Mouse (Mus musculus): Measurements from ENCODE around the gene Itpk1.

The Itpk1 gene

DNA sequence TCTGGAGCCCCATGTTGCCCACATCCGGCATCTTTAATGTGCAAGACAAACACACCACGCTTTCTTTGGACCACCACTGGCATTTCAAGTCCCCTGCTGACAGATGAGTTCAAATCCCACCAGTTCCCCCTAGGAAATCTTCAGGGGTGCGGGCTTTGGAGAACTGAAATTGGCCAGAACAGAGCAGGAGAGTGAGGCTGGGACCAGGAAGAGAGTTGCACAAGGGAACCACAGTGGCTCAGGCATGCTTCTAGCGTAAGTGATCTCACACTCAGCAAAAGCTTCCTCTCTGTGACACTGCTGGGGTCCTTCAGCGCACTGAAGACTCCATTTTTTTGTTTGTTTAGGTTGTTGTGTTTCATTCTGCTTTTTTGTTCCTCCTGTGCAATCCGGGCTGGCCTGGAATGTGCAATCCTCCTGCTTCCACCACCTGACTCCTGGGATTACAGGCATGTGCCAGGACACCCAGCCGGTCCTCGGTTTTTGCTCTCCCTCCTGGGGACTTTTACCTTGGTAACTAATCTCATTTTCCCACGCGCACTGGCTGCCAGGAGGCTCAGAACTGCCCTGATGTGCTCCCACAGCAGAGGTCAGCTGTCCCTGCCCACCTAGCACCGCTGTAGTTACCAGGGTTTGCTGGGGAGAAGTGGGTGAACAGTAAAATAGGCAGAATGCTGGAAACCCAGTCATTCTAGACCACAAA is 41.2 kb downstream of the Itpk1 start:
- TF ChIP-seq GATA4 (IDR thresholded peaks at IDR 0.05; ENCODE audit: insufficient replicate concordance, low read length) = no peak

DNA sequence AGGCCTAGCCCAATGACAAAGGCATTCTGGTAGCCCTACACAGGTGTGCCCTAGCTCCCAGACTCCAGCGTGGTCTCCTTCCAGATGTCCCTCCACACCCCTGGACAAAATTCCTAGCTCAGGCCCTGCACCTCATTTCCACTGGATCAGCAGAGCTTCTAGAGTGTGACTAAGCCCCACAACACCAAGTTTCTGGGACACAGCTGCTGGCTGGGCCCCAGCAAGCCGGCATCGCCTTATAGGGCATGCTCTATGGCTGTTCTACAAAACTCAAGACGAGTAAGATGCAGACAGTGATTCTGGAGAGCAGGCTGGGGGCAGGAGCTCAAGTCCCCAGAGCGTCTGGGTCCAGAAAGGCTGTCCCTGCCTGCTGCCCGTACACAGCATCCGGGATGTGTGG is 43.0 kb downstream of the Itpk1 start:
- no peak for TF ChIP-seq GATA4 (IDR thresholded peaks at IDR 0.05; ENCODE audit: insufficient replicate concordance, low read length)

DNA sequence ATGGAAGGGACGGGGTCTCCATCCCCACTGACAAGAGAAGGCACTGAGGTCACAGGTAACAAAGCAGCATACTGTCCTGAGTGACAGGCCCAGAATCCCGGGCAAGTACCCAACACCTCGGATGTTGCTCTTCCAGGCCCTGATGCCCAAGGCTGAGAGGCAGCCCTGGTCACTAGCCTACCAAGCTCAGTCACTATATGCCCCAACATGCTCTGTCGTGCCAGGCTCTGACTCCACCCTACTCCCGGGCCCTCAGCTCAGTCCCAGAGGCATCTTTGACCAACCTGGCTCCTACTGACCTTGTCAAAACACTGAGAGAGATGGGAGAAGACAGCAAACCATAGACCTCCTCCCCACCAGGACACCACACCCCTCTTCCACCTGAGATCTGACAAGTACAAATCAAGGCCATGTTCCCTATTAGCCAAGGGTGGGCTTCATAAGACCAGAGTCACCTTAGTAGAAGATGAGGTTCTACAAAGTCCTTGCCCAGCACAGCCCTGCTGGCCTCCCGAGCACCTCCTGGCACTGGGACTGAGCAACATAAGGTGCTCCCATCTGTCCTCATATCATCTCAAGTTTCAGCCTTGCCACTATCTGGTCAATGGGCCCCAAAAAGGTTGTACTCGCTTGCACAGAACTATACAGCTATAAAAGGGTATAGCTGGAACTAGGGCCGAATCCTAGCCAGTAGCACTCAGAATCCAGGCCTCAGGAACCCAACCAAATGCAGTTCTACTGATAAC is 43.7 kb downstream of the Itpk1 start:
- no peak for TF ChIP-seq GATA4 (IDR thresholded peaks at IDR 0.05; ENCODE audit: insufficient replicate concordance, low read length)

DNA sequence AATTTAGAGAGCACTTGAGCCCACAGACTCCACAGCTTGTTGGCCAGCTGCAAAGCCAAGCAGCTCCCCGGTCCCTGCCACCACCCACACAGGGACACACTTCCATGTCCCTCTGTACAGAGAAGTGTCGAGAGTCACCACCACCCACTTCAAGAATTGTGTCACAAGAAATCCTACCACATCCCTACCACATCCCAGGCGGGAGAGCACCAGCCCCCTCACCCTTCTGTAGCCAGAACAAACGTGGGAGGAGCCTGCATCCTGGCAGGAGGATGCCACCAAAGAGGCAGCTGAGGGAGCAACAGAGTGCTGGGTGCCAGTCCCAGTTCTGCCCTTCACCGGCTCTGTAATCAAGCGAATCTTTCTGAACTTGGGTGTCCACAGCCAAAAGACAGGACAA is 51.7 kb downstream of the Itpk1 start:
- no peak for TF ChIP-seq GATA4 (IDR thresholded peaks at IDR 0.05; ENCODE audit: insufficient replicate concordance, low read length)

DNA sequence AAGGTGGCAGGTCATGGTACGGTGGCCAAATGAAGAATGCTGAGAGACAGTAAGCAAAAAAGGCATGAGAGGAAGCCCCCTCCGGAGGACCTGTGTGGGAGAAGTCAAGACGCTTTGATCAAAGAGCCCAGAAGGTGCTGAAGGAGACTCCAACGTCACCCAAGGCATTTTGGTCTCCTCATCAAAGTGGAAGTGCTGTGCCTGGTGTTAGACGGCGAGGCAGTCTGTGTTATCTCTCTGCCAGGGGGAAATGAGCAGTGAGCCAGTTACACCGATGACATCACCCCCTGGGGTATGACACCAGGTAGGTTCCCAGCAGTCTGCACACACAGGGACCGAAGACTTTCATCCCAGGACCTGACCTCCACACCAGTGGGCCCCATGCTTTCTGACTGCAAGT is 52.3 kb downstream of the Itpk1 start:
- no peak for TF ChIP-seq GATA4 (IDR thresholded peaks at IDR 0.05; ENCODE audit: insufficient replicate concordance, low read length)

DNA sequence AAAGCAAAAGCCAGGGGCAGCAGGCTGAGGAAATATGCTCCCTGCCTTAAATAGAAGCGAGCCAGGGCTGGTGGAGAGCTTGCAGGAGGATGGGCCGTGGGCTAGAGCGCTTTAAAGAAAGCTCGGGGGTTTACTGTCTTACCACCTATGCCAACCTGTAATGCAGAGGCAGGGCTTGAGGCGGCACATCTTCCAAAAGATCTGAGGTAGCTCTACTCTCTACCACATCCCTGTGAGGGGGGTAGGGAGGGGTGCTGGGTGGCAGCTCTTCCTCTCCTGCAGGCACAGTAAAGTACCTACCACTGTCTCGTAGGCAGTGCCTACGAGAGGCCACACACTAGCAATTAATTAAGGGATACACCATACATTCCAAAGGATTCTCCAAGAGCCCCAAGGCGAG is 52.9 kb downstream of the Itpk1 start:
- TF ChIP-seq GATA4 (IDR thresholded peaks at IDR 0.05; ENCODE audit: insufficient replicate concordance, low read length) = no peak

DNA sequence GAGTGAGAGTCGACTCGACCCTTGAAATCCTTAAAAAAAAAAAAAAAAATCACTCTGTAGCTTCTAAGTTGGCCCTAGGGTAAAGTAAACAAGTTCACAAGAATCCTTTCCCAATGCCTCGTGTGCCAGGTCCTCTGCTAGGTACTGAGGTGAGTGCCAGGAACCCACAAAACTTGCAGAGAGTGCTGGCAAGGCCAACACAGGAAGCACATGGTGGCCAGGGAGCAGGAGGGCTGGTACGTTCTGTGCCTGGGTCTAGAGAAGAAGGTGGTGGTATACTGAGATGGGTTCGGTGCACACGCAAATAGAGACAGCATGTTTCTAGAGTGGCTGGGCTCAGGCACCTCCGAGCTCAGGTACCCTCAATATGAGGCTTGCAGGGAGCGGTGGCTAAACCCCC is 53.3 kb downstream of the Itpk1 start:
- TF ChIP-seq GATA4 (IDR thresholded peaks at IDR 0.05; ENCODE audit: insufficient replicate concordance, low read length) = no peak

DNA sequence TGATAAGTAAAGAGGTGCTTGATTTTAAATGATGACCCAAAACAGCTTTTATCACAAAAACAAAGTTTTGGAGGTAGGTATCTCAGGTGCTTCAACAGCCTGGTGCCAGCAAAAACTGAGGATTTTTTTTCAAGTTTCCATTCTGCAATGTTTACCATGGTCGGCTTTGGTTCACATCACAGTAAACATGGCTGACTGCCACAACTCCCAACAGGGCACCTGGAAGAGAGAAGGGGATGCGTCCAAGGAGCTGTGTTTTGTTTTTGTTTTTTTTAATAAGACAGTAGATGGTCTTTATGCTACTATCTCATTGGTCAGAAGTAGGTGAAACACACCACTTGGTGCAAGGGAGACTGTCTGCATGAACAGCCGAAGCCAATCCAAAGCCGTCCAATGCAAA is 54.1 kb downstream of the Itpk1 start:
- no peak for TF ChIP-seq GATA4 (IDR thresholded peaks at IDR 0.05; ENCODE audit: insufficient replicate concordance, low read length)

DNA sequence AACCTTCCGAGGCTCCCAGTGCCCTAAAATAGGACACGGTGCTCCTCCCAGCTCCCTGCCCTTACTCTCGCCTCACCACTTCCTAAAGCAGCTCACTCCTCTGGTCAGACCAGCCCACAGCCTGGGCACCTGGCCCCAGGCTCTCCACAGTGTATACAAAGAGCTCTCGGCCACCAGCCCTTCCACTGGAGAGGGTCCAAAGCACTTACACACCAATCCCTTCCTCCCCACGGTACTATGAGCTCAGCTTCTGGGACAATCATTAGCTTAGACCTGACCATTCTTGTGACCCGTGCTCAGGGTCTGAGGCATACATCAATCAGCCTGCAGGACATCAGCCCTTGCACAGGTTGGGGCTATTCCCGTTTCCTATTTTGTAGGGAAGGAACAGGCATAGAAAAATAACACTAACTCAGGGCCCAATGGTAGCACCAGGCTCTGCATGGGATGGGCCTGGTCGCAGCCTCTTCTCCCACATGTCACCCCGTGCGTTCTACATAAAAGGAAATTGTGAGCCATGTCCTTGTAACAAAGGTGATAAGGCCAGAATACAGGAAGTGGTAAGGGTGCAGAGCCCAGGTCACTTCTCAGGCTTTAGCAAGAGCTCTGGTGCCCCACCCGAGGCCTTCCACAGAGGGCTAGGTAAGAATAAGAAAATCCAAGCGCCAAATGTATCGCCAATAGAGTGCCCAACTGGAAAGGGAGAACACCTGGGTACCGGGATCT is 56.7 kb downstream of the Itpk1 start:
- TF ChIP-seq GATA4 (IDR thresholded peaks at IDR 0.05; ENCODE audit: insufficient replicate concordance, low read length) = no peak

DNA sequence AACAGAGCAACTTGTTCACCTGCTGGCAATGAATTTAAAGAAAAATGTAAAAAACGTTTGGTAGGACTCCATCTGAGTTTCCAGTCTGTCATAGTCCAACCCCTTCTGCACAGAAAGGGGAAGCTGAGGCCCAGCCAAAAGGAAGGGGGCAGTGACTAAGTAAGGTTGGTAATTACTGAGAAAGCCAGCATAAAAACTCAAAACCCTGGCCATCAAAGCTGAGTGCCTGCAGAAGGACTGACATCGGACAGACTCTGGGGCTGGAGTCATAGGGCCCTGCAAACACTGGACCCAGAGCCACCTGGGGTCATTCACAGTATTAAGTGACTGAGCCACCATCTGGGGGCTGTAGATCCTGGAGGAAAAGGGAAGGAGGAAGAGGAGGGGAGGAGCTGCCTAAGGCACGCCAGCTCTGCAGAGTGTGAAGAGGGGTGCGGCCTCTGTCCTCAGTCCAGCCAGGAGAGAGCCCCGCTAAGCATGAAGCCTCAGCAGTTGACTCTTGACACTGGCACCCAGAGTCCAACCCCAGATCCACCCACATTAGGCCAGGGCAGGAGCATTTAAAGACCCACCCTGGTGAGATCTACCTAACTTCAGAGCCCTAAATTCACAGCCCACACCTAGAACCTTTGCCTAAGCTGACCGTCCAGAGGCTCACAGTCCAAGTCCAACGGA is 58.0 kb downstream of the Itpk1 start:
- TF ChIP-seq GATA4 (IDR thresholded peaks at IDR 0.05; ENCODE audit: insufficient replicate concordance, low read length) = no peak

DNA sequence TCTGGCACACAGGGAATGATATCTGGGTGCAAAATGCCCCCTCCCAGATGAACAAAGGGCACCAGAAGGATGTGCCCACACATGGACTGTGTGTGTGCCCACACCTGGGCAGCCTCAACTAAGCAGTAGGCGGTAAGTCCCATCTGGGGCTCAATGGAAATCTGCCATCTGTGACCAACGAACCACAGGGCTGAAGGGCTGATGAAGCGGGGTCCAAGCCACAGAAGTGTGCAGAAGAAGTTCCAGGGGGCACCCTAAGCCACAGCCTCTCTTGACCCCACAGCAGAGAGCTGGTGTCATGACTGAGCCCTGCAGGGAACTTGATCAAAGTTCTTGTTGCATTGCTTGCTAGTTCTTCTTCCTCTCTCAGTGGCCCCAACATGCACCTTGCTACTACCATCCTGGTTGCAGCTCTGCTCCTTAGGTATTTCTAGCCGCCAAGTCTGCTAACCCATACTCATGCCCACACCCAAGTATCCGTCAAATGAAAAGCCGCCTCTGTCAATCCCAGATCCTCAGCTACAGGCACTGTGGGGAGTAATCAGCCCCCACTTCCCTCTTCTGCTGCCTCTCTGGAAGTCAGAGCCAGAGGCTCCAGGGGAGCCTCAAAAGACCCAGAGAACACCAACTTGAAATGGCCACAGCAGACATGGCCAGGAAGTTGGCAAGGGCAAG is 58.7 kb downstream of the Itpk1 start:
- TF ChIP-seq GATA4 (IDR thresholded peaks at IDR 0.05; ENCODE audit: insufficient replicate concordance, low read length) = no peak

DNA sequence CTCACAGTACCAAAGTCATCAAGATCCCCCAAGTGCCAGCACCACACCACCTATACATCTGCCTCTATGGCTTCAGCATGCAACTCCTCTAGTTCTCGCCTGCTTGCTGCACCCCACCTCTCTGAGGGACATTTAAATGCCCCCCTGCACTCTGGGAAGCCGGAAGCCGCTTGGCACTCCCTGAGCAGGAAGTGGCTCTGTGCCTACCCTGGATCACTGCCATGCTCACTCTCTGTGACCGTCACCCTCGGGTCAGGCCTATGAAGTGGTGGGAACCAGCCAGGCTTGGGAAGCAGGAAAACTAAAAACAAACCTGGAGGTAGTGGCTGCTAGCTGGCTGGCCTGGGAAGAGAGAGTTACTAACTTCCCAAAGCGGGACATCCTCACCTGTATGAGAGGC is 61.4 kb downstream of the Itpk1 start:
- no peak for TF ChIP-seq GATA4 (IDR thresholded peaks at IDR 0.05; ENCODE audit: insufficient replicate concordance, low read length)

DNA sequence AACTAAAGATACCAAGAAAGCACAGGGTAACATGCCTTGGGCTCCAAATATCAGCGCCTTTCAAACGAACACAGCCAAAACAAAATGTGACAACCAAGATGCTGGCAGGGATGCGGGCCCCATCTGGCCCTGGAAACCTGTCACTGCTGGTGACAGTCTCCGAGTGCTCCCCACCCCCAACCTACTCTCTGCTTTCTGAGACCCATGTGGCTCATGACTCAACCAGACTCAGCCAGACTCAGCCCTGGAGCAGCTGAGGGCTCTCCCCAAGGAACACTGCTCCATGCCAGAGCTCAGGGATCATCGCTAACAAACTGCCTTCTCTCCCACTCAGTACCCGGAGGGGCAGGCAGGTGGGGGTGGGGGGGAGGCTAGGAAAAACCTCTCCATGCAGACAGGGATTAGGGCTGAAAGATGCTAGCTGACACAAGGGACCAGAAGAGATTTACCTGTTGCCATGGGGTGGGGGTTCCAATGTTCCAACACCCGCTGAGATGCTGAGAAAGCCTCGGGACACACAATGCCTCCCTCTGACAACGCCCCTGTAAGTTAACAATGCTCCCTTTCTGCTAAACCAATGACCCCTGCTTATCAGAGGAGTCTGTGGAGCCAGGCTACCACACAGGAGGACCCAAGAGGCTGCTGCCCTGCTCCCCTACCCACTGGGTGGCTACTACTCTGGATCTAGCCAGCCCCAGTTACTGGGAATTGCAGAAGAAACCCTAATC is 64.1 kb downstream of the Itpk1 start:
- no peak for TF ChIP-seq GATA4 (IDR thresholded peaks at IDR 0.05; ENCODE audit: insufficient replicate concordance, low read length)

DNA sequence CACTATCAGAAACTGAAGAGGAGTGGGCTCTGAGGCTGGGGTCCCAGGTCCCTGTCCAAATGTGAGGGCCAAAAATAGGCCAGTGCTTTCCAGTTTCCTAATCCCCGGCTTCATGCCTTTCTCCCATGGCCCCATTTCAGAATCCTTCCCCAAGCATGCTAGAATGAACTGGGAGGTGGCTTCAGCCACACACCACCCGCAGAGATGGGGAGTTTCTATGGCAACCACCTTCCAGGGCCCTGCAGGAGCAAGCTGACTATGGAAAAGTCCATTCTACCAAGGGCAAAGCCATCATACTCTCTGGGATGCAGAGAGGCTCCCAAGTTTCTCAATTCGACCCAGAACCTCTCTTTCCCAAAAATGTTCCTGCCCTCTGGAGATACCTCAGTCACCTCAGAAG is 65.9 kb downstream of the Itpk1 start:
- TF ChIP-seq GATA4 (IDR thresholded peaks at IDR 0.05; ENCODE audit: insufficient replicate concordance, low read length) = no peak

Data from liver, adult (tissue).